Mouse (Mus musculus) MEL (cell line): ENCODE data around the gene Klra9.
"Not testable (repeated sequence)": the region's sequence is repeated elsewhere in the genome, so short reads cannot be mapped to it uniquely, and the experiment has no call there.

ENCODE experiments used
- CTCF ChIP-seq, 3 experiments: IDR thresholded peaks in 2 of 3; conservative IDR thresholded peaks in 1 of 3; 2 replicates each; pipeline ENCODE4 v1.5.1; 2011 to 2012; ENCODE audit warnings: low read length in 3 of 3, low read depth in 2 of 3, mild to moderate bottlenecking in 2 of 3, improper control_type of control experiment in 1 of 3, inconsistent platforms in 1 of 3, mixed read lengths in 1 of 3, moderate library complexity in 1 of 3; ENCODE audit not compliant: control insufficient read depth in 1 of 3, insufficient read depth in 1 of 3, poor library complexity in 1 of 3, severe bottlenecking in 1 of 3
- EP300 ChIP-seq, 2 experiments: IDR thresholded peaks; 2 replicates each; pipeline ENCODE4 v1.6.1; 2011; ENCODE audit warnings: improper control_type of control experiment in 2 of 2, low read length in 2 of 2, low read depth in 1 of 2, mild to moderate bottlenecking in 1 of 2
- MAFK ChIP-seq: IDR thresholded peaks from 2 replicates; pipeline ENCODE4 v1.6.1; 2011; ENCODE audit warnings: low read depth, mild to moderate bottlenecking, low read length, improper control_type of control experiment, borderline replicate concordance
- POLR2A ChIP-seq, 2 experiments: IDR thresholded peaks; 2 replicates each; pipeline ENCODE4 v1.6.1; 2011 to 2012; ENCODE audit warnings: low read length in 2 of 2, mild to moderate bottlenecking in 2 of 2, control low read depth in 1 of 2, improper control_type of control experiment in 1 of 2, low read depth in 1 of 2, moderate library complexity in 1 of 2; ENCODE audit not compliant: control insufficient read depth in 1 of 2, insufficient read depth in 1 of 2, poor library complexity in 1 of 2
- TCF12 ChIP-seq: IDR thresholded peaks from 2 replicates; pipeline ENCODE4 v1.6.1; 2014; ENCODE audit warnings: low read depth, mild to moderate bottlenecking, inconsistent platforms, low read length, improper control_type of control experiment, moderate library complexity
- ZNF384 ChIP-seq: IDR thresholded peaks from 2 replicates; pipeline ENCODE4 v1.6.1; 2012; ENCODE audit warnings: low read depth, mild to moderate bottlenecking, inconsistent platforms, low read length, improper control_type of control experiment

- not testable (repeated sequence) for TF ChIP-seq TCF12; ZNF384; POLR2A (IDR thresholded peaks at IDR 0.05; ENCODE audit: control insufficient read depth in 1 of 2, insufficient read depth in 1 of 2, low read depth in 1 of 2, low read length in 2 of 2, poor library complexity in 1 of 2); EP300 (IDR thresholded peaks at IDR 0.05; ENCODE audit: low read depth in 1 of 2, low read length in 2 of 2); MAFK; CTCF (IDR thresholded peaks at IDR 0.05 in 2 of 3, conservative IDR thresholded peaks at IDR 0.05 in 1 of 3; ENCODE audit: control insufficient read depth in 1 of 3, insufficient read depth in 1 of 3, low read depth in 2 of 3, low read length in 3 of 3, poor library complexity in 1 of 3, severe bottlenecking in 1 of 3)
Observed at GRCm38 (mm10) chr6:130193012-130193411, at the start of gene Klra9.
